Mouse (Mus musculus) bone marrow macrophage, adult 2 months (primary cell): ENCODE measurements around the gene Atg7.

Experiments used
- CTCF ChIP-seq: IDR thresholded peaks from 2 replicates; pipeline ENCODE4 v1.5.1; 2012; ENCODE audit warnings: low read depth, mild to moderate bottlenecking, low read length, moderate library complexity
- POLR2A ChIP-seq: IDR thresholded peaks from 2 replicates; pipeline ENCODE4 v1.6.1; 2012; ENCODE audit warnings: mild to moderate bottlenecking, low read depth, low read length, borderline replicate concordance

- TF ChIP-seq CTCF (no peak), POLR2A (no peak)
Measured at GRCm38 (mm10) chr6:114805927-114806326, 163.0 kb downstream of the Atg7 start.
